Mouse (Mus musculus): ENCODE results near the gene Gfod1.

- TF ChIP-seq POLR2A (IDR thresholded peaks at IDR 0.05; ENCODE audit: low read depth, low read length) (no peak), CHD2 (IDR thresholded peaks at IDR 0.05; ENCODE audit: low read length) (peak; percentile 39; the same call in 1 of the 2 replicates), CHD1 (IDR thresholded peaks at IDR 0.05; ENCODE audit: low read depth, low read length) (no peak), CTCF (conservative IDR thresholded peaks at IDR 0.05 in 1 of 2, IDR thresholded peaks at IDR 0.05 in 1 of 2; ENCODE audit: low read depth in 2 of 2, low read length in 2 of 2) (no peak), KAT2A (IDR thresholded peaks at IDR 0.05; ENCODE audit: insufficient replicate concordance, low read length) (no peak), USF1 (IDR thresholded peaks at IDR 0.05; ENCODE audit: low read depth, low read length) (no peak), MAFK (IDR thresholded peaks at IDR 0.05; ENCODE audit: insufficient replicate concordance, low read length) (no peak), TCF12 (IDR thresholded peaks at IDR 0.05; ENCODE audit: low read depth, low read length) (peak; percentile 87)
These were observed 35.2 kb downstream of the Gfod1 start for GRCm38 (mm10) chr13:43268539-43269327.
